Mouse (Mus musculus): ENCODE data around the gene Cda. TPM values are rescaled to one million over a fixed set of nuclear protein-coding genes. Genes with fewer than 3 reads are reported as not detected.

Cda gene
- polyA plus RNA-seq, 1 experiment from 2014 or later = 24.6 TPM

DNA sequence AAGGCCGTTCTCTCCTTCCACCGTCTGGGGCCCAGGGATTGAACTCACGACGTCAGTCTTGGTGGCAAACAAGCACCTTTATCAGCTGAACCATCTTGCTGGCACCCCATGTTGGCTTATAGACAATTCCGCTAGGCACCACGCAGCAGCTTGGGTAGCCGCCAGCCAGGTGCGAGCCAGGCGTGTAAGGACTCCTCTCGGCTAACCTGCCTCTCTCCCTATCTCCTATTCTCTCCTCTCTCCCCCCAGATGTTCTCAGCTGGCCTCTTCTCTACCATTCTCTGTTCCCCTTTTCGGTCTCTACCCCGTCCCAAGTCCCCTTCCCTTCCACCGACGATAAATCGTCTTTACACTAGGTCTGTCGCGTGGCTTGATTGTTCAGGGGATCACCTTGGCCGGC is 64.0 kb downstream of the Cda start:
- peak overlapping the region; percentile 88 for H3K9ac ChIP-seq (replicated peaks; ENCODE audit: low read length)
- 13% methylated on average over 18 of the region's 18 CpGs for WGBS
- H3K4me3 ChIP-seq (ENCODE audit: low read length) = peak overlapping the region; percentile 99
- H3K36me3 ChIP-seq (ENCODE audit: insufficient read depth, low read length) = peaks cover 9% of the 10 kb centered on the region
- H3K9me3 ChIP-seq (ENCODE audit: low read length) = no peaks in the 10 kb centered on the region
- H3K4me1 ChIP-seq (ENCODE audit: insufficient read depth, low read length) = peaks cover 18% of the 10 kb centered on the region
- ATAC-seq (ENCODE audit: low FRiP score, low TSS enrichment) = no peak
- H3K27ac ChIP-seq (ENCODE audit: low read length) = peak overlapping the region; percentile 85
- H3K4me2 ChIP-seq (replicated peaks; ENCODE audit: low read depth, low read length) = peak overlapping the region; percentile 90
- H3K27me3 ChIP-seq (ENCODE audit: insufficient read depth, low read length) = 0 out of 2 replicates have a peak, but pooled peaks cover 2% of the 10 kb centered on the region

DNA sequence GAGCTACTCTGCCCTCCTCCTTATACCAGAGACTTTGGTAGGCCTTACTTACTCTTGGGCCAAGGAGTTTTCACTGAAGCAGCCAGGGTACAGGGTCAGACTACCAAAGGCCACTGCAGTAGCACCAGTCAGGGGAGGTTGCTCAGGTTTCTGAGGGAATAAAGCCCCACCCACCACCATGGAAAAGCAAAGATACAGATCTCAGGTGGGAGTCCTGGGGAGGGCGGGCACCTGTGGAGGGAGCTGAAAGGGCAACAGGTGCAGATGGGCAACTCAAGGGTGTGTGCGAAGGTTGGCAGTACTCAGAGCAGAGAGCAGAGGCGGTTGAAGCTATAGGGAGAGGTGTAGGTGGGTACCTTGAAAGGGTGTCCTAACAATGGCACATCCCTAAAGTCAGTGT is 64.8 kb downstream of the Cda start:
- H3K4me2 ChIP-seq (replicated peaks; ENCODE audit: low read depth, low read length) = peak overlapping the region; percentile 90; the same call in 1 of the 2 replicates
- H3K4me3 ChIP-seq (ENCODE audit: low read length) = no peak overlapping the region

DNA sequence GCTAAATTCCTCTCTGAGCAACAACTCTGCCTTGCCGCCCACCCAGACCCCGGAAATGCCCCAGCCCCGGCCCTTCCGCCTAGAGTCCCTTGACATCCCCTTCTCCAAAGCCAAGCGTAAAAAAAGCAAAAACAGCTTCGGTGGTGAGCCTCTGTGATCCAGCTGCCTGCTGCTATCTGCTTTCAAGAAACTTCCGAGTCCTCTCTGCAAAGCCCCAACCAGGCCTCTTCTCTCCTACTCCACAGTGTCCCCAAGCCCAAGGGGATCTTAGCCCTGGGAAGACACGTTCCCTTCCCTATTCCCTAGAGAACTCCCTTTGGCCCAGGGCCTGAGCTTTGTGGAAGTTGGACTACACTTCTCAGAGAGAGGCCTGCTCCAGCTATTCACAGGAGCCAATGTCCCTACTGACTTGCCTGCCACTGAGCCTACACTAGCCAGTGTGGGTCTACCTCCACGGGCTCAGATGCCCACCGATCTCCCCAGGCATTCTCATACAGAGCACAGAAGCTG is 66.5 kb downstream of the Cda start:
- 83% methylated on average over 10 of the region's 10 CpGs for WGBS
- Histone ChIP-seq H3K4me2 (replicated peaks; ENCODE audit: low read depth, low read length) (no peak overlapping the region), H3K9me3 (ENCODE audit: low read length) (no peaks in the 10 kb centered on the region), H3K27me3 (ENCODE audit: insufficient read depth, low read length) (0 out of 2 replicates have a peak, but pooled peaks cover 2% of the 10 kb centered on the region), H3K9ac (replicated peaks; ENCODE audit: low read length) (no peak overlapping the region), H3K4me1 (ENCODE audit: insufficient read depth, low read length) (peaks cover 18% of the 10 kb centered on the region), H3K27ac (ENCODE audit: low read length) (no peak overlapping the region), H3K4me3 (ENCODE audit: low read length) (no peak overlapping the region), H3K36me3 (ENCODE audit: insufficient read depth, low read length) (no peaks in the 10 kb centered on the region)
- no peak for ATAC-seq (ENCODE audit: low FRiP score, low TSS enrichment)

More for the DNA sequence above, 64.8 kb downstream of the Cda start:
- no peak overlapping the region for H3K9ac ChIP-seq (replicated peaks; ENCODE audit: low read length)
- 86% methylated on average over 3 of the region's 3 CpGs for WGBS
- ATAC-seq (ENCODE audit: low FRiP score, low TSS enrichment) = no peak
- no peaks in the 10 kb centered on the region for H3K9me3 ChIP-seq (ENCODE audit: low read length)
- 0 out of 2 replicates have a peak, but pooled peaks cover 4% of the 10 kb centered on the region for H3K36me3 ChIP-seq (ENCODE audit: insufficient read depth, low read length)
- 0 out of 2 replicates have a peak, but pooled peaks cover 2% of the 10 kb centered on the region for H3K27me3 ChIP-seq (ENCODE audit: insufficient read depth, low read length)
- peaks cover 18% of the 10 kb centered on the region for H3K4me1 ChIP-seq (ENCODE audit: insufficient read depth, low read length)
- H3K27ac ChIP-seq (ENCODE audit: low read length) = no peak overlapping the region

- Histone ChIP-seq H3K27me3 (ENCODE audit: insufficient read depth, low read length) (no peaks in the 10 kb centered on the region), H3K9ac (replicated peaks; ENCODE audit: low read length) (no peak overlapping the region), H3K9me3 (ENCODE audit: low read length) (no peaks in the 10 kb centered on the region), H3K4me1 (ENCODE audit: insufficient read depth, low read length) (0 out of 2 replicates have a peak, but pooled peaks cover 3% of the 10 kb centered on the region), H3K4me2 (replicated peaks; ENCODE audit: low read depth, low read length) (no peak overlapping the region), H3K27ac (ENCODE audit: low read length) (no peak overlapping the region), H3K36me3 (ENCODE audit: insufficient read depth, low read length) (no peaks in the 10 kb centered on the region), H3K4me3 (ENCODE audit: low read length) (no peak overlapping the region)
- no peak for ATAC-seq (ENCODE audit: low FRiP score, low TSS enrichment)
- 89% methylated on average over 7 of the region's 14 CpGs for WGBS
Observed at GRCm38 (mm10) chr4:138293949-138294550, 73.7 kb downstream of the Cda start.

DNA sequence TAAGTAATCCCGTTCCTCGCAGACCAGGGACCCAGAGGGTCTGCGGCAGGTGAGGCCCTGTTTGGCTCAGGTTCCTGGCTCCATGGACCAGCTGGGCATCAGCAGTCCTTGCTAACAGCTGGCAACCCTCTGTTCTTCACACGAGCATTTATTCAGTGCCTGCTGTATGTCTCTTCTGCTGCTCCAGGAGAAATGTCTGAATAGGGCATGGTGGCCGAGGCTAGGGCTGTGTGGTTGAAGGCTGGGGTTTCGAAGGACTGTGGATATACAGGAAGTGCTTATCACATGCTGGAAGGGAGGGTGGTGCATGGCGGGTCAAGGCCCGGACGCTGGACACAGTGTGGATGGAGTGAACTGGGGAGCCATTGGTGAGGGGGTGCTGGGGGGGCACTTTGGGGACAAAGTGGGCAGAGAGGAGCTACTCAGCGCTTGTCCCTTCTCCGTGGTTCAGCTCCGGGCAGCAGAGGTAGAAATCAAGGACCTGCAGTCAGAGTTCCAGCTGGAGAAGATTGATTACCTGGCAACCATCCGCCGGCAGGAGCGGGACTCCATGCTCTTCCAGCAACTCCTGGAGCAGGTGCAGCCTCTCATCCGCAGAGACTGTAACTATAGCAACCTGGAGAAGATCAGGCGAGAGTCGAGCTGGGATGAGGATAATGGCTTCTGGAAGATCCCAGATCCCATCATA is 74.4 kb downstream of the Cda start:
- WGBS = 76% methylated on average over 18 of the region's 18 CpGs
- no peak for ATAC-seq (ENCODE audit: low FRiP score, low TSS enrichment)
- no peak overlapping the region for H3K27ac ChIP-seq (ENCODE audit: low read length)

DNA sequence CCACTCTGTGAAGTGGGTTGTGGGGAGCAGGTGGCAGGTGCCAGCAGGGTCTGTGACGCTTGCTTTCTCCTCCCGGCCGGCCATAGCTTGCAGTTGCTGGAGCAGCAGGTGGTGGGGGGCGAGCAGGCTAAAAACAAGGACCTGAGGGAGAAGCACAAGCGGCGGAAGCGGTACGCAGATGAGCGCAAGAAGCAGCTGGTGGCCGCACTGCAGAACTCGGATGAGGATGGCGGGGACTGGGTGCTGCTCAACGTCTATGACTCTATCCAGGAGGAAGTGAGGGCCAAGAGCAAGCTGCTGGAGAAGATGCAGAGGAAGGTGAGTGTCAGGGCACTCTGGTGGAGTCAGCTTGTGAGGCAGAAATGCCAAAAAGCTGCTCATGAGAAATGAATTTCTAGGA is 75.8 kb downstream of the Cda start:
- H3K9ac ChIP-seq (replicated peaks; ENCODE audit: low read length) = no peak overlapping the region
- H3K4me1 ChIP-seq (ENCODE audit: insufficient read depth, low read length) = 0 out of 2 replicates have a peak, but pooled peaks cover 3% of the 10 kb centered on the region
- no peaks in the 10 kb centered on the region for H3K36me3 ChIP-seq (ENCODE audit: insufficient read depth, low read length)
- H3K9me3 ChIP-seq (ENCODE audit: low read length) = no peaks in the 10 kb centered on the region
- ATAC-seq (ENCODE audit: low FRiP score, low TSS enrichment) = no peak
- 84% methylated on average over 13 of the region's 13 CpGs for WGBS
- H3K27me3 ChIP-seq (ENCODE audit: insufficient read depth, low read length) = no peaks in the 10 kb centered on the region
- H3K27ac ChIP-seq (ENCODE audit: low read length) = 0 out of 2 replicates have a peak overlapping the region, but pooled peaks have one; percentile 34
- no peak overlapping the region for H3K4me2 ChIP-seq (replicated peaks; ENCODE audit: low read depth, low read length)
- H3K4me3 ChIP-seq (ENCODE audit: low read length) = no peak overlapping the region

More for the DNA sequence above, 74.4 kb downstream of the Cda start:
- Histone ChIP-seq H3K27me3 (ENCODE audit: insufficient read depth, low read length) (no peaks in the 10 kb centered on the region), H3K36me3 (ENCODE audit: insufficient read depth, low read length) (no peaks in the 10 kb centered on the region), H3K9me3 (ENCODE audit: low read length) (no peaks in the 10 kb centered on the region), H3K4me3 (ENCODE audit: low read length) (no peak overlapping the region), H3K4me1 (ENCODE audit: insufficient read depth, low read length) (0 out of 2 replicates have a peak, but pooled peaks cover 3% of the 10 kb centered on the region), H3K9ac (replicated peaks; ENCODE audit: low read length) (no peak overlapping the region), H3K4me2 (replicated peaks; ENCODE audit: low read depth, low read length) (no peak overlapping the region)

GRCm38 (mm10) chr4:138288691-138289090 is 79.1 kb downstream of the Cda start:
- no peak overlapping the region for H3K4me2 ChIP-seq (replicated peaks; ENCODE audit: low read depth, low read length)
- H3K36me3 ChIP-seq (ENCODE audit: insufficient read depth, low read length) = no peaks in the 10 kb centered on the region
- H3K4me1 ChIP-seq (ENCODE audit: insufficient read depth, low read length) = 0 out of 2 replicates have a peak, but pooled peaks cover 3% of the 10 kb centered on the region
- H3K27me3 ChIP-seq (ENCODE audit: insufficient read depth, low read length) = no peaks in the 10 kb centered on the region
- H3K27ac ChIP-seq (ENCODE audit: low read length) = no peak overlapping the region
- no peak for ATAC-seq (ENCODE audit: low FRiP score, low TSS enrichment)
- H3K4me3 ChIP-seq (ENCODE audit: low read length) = no peak overlapping the region
- no peak overlapping the region for H3K9ac ChIP-seq (replicated peaks; ENCODE audit: low read length)
- no peaks in the 10 kb centered on the region for H3K9me3 ChIP-seq (ENCODE audit: low read length)
- 86% methylated on average over 7 of the region's 7 CpGs for WGBS

Small RNAs within 50 kb of the gene (microRNA-seq; reads per million reads assigned to microRNA genes)
- gene Gm27646 (not detected), gene Mir7019 (0.95 reads per million)

Other genes with a start within 250 kb of the Cda start
- 155 and 160 TPM in 2 replicates for gene Hp1bp3, start 151.7 kb downstream of the Cda start, polyA plus RNA-seq (2015; fragmentation: Nextera tagmentation; extraction: Ambion mirVana)
- gene Sh2d5, start 117.6 kb downstream of the Cda start, polyA plus RNA-seq (2015; fragmentation: Nextera tagmentation; extraction: Ambion mirVana) = 0.67 and 0.76 TPM in 2 replicates
- gene Kif17, start 117.6 kb downstream of the Cda start, polyA plus RNA-seq (2015; fragmentation: Nextera tagmentation; extraction: Ambion mirVana) = 2.2 and 2.6 TPM in 2 replicates
- 407 and 438 TPM in 2 replicates for gene Ddost, start 63.3 kb downstream of the Cda start, polyA plus RNA-seq (2015; fragmentation: Nextera tagmentation; extraction: Ambion mirVana)
- gene Pink1, start 41.7 kb downstream of the Cda start, polyA plus RNA-seq (2015; fragmentation: Nextera tagmentation; extraction: Ambion mirVana) = 54.4 and 56.0 TPM in 2 replicates
- gene Fam43b, start 28.5 kb upstream of the Cda start, polyA plus RNA-seq (2015; fragmentation: Nextera tagmentation; extraction: Ambion mirVana) = 0.12 TPM in 1 of 2 replicates, not detected in the other
- 21.5 and 22.4 TPM in 2 replicates for gene Mul1, start 66.7 kb upstream of the Cda start, polyA plus RNA-seq (2015; fragmentation: Nextera tagmentation; extraction: Ambion mirVana)
- gene Camk2n1, start 86.3 kb upstream of the Cda start, polyA plus RNA-seq (2015; fragmentation: Nextera tagmentation; extraction: Ambion mirVana) = 6.2 and 6.4 TPM in 2 replicates